Mouse (Mus musculus) small intestine, adult 2 months (tissue): ENCODE measurements around the gene Itpkb.

Experiments
- CTCF ChIP-seq: fragments of 200-500 bp; IDR thresholded peaks from 2 replicates; pipeline ENCODE4 v1.5.1; 2012; ENCODE audit warnings: low read depth, mild to moderate bottlenecking, control low read depth, inconsistent platforms, low read length, moderate library complexity, mixed read lengths; ENCODE audit not compliant: insufficient replicate concordance, insufficient read length; ENCODE audit errors: extremely low read depth
- POLR2A ChIP-seq: fragments of 200-500 bp; IDR thresholded peaks from 2 replicates; pipeline ENCODE4 v1.6.1; 2012; ENCODE audit warnings: low read depth, mild to moderate bottlenecking, control low read depth, inconsistent platforms, low read length, moderate library complexity

DNA sequence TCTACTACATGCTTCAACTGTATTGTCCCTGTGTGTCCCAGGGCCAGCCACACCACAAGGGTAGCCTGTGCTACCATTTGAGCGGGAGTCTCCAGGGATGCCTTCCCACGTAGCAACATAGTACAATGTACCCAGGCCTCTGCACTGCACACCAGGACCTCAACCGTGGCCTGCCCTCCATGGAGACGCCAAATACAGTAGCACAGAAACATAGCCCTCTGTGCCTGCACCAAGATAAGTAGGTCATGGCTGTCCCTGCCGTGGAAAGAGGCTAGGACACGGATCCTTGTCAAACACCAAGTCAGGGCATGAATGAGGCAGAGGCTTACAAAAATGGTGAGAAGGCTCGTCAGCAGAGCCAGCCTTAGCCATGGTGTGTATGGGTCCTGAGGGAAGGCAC, 85.6 kb downstream of the Itpkb start:
- TF ChIP-seq CTCF (no peak), POLR2A (no peak)
